ENCODE assay signal across 8 mouse cellular contexts in genomic region chr9:75910112-75910799, GRCm38 (mm10).
DNase-seq lines count a peak whose midpoint lies in the region; ATAC-seq and TF ChIP-seq lines count a peak whose summit lies in the region.
"Had no signal": no experiment of that assay in that cellular context is flagged by ENCODE, and none has a peak within 500 bp of the region (broad histone marks: within the 10 kb centered on the region; RNA-seq: fewer than 3 reads in every experiment).

No protein-coding gene starts in this region.

- no peak overlapping the region for H3K9ac ChIP-seq in neural tube, embryonic 11.5 days (ENCODE audit: low read length)
- H3K9ac ChIP-seq in embryonic facial prominence, embryonic 14.5 days (ENCODE audit: low read depth, low read length) = no peak overlapping the region
- no peak overlapping the region for H3K9ac ChIP-seq in lung, embryonic 14.5 days
- H3K9ac ChIP-seq: limb, embryonic 12.5 days had no signal

- no peak overlapping the region for H3K27ac ChIP-seq in neural tube, embryonic 11.5 days (ENCODE audit: low read depth, low read length)
- no peak overlapping the region; the same call in 1 of the 2 replicates for H3K27ac ChIP-seq in embryonic facial prominence, embryonic 14.5 days (replicated peaks; ENCODE audit: low read depth, low read length)
- peak overlapping the region; percentile 30 for H3K27ac ChIP-seq in lung, embryonic 14.5 days (ENCODE audit: low read depth)
- H3K27ac ChIP-seq: limb, embryonic 12.5 days had no signal

- no peaks in the 10 kb centered on the region for H3K36me3 ChIP-seq in neural tube, embryonic 11.5 days (ENCODE audit: control insufficient read depth, insufficient read depth, low read length)
- H3K36me3 ChIP-seq in embryonic facial prominence, embryonic 14.5 days (ENCODE audit: control insufficient read depth, insufficient read depth, low read length) = no peaks in the 10 kb centered on the region
- H3K36me3 ChIP-seq in lung, embryonic 14.5 days (ENCODE audit: insufficient read depth) = no peaks in the 10 kb centered on the region
- H3K36me3 ChIP-seq: limb, embryonic 12.5 days had no signal

- H3K4me3 ChIP-seq in neural tube, embryonic 11.5 days (ENCODE audit: low read depth, low read length) = no peak overlapping the region
- H3K4me3 ChIP-seq in embryonic facial prominence, embryonic 14.5 days (ENCODE audit: low read depth, low read length) = no peak overlapping the region
- H3K4me3 ChIP-seq in lung, embryonic 14.5 days (ENCODE audit: low read depth, low read length) = no peak overlapping the region
- H3K4me3 ChIP-seq: limb, embryonic 12.5 days had no signal

- no peak for ATAC-seq in neural tube, embryonic 11.5 days (ENCODE audit: insufficient read depth, low FRiP score, low TSS enrichment)
- peak; percentile 77; the same call in 1 of the 2 replicates for ATAC-seq in embryonic facial prominence, embryonic 14.5 days (ENCODE audit: low read depth)
- ATAC-seq in lung, embryonic 14.5 days (ENCODE audit: insufficient read depth) = peak; percentile 92
- no peak for ATAC-seq in erythroblast, adult 5-6 weeks (replicated peaks; ENCODE audit: low FRiP score, poor library complexity, severe bottlenecking)

- no peaks in the 10 kb centered on the region for H3K27me3 ChIP-seq in neural tube, embryonic 11.5 days (ENCODE audit: control insufficient read depth, insufficient read depth, low read length)
- H3K27me3 ChIP-seq in embryonic facial prominence, embryonic 14.5 days (replicated peaks; ENCODE audit: control insufficient read depth, insufficient read depth, low read length) = no peaks in the 10 kb centered on the region
- no peaks in the 10 kb centered on the region for H3K27me3 ChIP-seq in lung, embryonic 14.5 days (ENCODE audit: insufficient read depth, low read length)
- H3K27me3 ChIP-seq: limb, embryonic 12.5 days had no signal

- WGBS in neural tube, embryonic 11.5 days = 39% methylated on average over 7 of the region's 7 CpGs
- WGBS in embryonic facial prominence, embryonic 14.5 days = 13% methylated on average over 7 of the region's 7 CpGs
- WGBS in lung, embryonic 14.5 days = 19% methylated on average over 7 of the region's 7 CpGs

- no peaks in the 10 kb centered on the region for H3K9me3 ChIP-seq in neural tube, embryonic 11.5 days (ENCODE audit: control insufficient read depth, low read length)
- no peaks in the 10 kb centered on the region for H3K9me3 ChIP-seq in embryonic facial prominence, embryonic 14.5 days (ENCODE audit: control insufficient read depth, low read length)
- H3K9me3 ChIP-seq in lung, embryonic 14.5 days (ENCODE audit: low read depth, low read length) = no peaks in the 10 kb centered on the region
- H3K9me3 ChIP-seq: limb, embryonic 12.5 days had no signal

- no peak for TF ChIP-seq CTCF in lung, embryonic 14.5 days (IDR thresholded peaks at IDR 0.05; ENCODE audit: low read depth)

- intact Hi-C loops in heart, postnatal 14 days (cut with DNase I) = loop anchor here (10.0 kb wide), 1 partner anchor 95 kb away; no protein-coding TSS in a partner anchor

- H3K4me1 ChIP-seq in neural tube, embryonic 11.5 days (ENCODE audit: control insufficient read depth, insufficient read depth, low read length) = no peaks in the 10 kb centered on the region
- H3K4me1 ChIP-seq in embryonic facial prominence, embryonic 14.5 days (ENCODE audit: control insufficient read depth, insufficient read depth, low read length) = 0 out of 2 replicates have a peak, but pooled peaks cover 5% of the 10 kb centered on the region
- H3K4me1 ChIP-seq in lung, embryonic 14.5 days (ENCODE audit: insufficient read depth) = 0 out of 2 replicates have a peak, but pooled peaks cover 2% of the 10 kb centered on the region

- DNase-seq in neural tube, embryonic 11.5 days (ENCODE audit: low spot score) = peak; percentile 37
- no peak for DNase-seq in neural tube, embryonic 10.5 days (ENCODE audit: extremely low spot score, low spot score)
- DNase-seq in embryonic facial prominence, embryonic 14.5 days (ENCODE audit: low spot score) = peak; percentile 86
- peak; percentile 74 to 86 for DNase-seq in heart, postnatal 14 days
- DNase-seq in lung, embryonic 14.5 days = peak; percentile 89
- no peak for DNase-seq in thymus, postnatal 36 days

- no peak overlapping the region for H3K4me2 ChIP-seq in neural tube, embryonic 11.5 days (ENCODE audit: low read depth)
- no peak overlapping the region for H3K4me2 ChIP-seq in embryonic facial prominence, embryonic 14.5 days (ENCODE audit: low read depth, low read length)
- no peak overlapping the region for H3K4me2 ChIP-seq in lung, embryonic 14.5 days
- H3K4me2 ChIP-seq: limb, embryonic 12.5 days had no signal

Comparison
In these comparisons a context has a peak if more than half of its experiments do, and no peak if none do; other contexts are left out.
1. DNase-seq: peak in neural tube, embryonic 11.5 days (single experiment), embryonic facial prominence, embryonic 14.5 days (single experiment), heart, postnatal 14 days (2 of 2) and lung, embryonic 14.5 days (single experiment); none in neural tube, embryonic 10.5 days (single experiment) and thymus, postnatal 36 days (0 of 2).
2. ATAC-seq: peak in embryonic facial prominence, embryonic 14.5 days (single experiment) and lung, embryonic 14.5 days (single experiment); none in neural tube, embryonic 11.5 days (single experiment) and erythroblast, adult 5-6 weeks (single experiment).